Mouse (Mus musculus) retina, postnatal 1 day (tissue): ENCODE data around the gene Cdkn1a.
"Not testable (repeated sequence)": the region's sequence is repeated elsewhere in the genome, so short reads cannot be mapped to it uniquely, and the experiment has no call there.

Source experiments
- DNase-seq: peaks from one replicate; pipeline ENCODE4 v3.0.0-alpha.2; 2012

Cdkn1a gene

DNA sequence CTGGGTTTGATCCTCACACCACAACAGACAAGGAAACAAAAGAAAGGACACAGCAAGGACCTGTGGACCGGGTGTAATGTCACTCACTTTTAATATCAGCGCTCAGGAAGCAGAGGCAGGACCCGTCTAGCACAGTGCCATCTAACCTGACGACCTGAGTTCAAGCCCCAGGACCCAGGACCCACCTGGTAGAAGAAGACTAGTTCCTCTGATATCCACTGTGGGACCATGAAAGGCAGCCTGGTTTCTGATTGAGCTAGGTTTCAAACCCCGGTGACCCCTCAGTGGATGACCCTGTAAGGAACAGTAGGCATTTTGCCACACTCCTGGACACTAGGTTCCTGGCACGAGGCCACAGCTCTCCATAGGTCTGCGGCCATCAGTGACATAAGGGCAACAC is 6.1 kb upstream of the Cdkn1a start:
- DNase-seq: no peak

DNA sequence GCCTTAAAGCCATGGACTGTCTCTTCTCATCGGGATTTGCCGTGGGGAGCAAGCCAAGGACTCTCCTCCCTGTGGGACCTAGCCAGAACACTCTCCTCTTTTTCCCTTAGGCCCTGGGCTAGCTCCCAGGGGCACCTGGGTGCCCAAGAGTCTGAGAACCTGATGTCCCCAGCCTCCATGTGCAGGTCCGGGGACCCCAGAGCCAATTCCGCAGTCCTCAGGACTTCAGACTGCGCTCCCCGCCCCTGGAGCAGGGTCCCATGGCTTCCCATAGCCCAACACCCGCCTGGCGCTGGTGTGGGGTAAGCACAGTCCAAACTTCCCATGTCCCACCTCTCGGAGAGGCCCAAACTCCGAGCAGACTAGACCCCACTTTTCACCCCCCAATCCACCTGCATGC is 5.5 kb upstream of the Cdkn1a start:
- no peak for DNase-seq

DNA sequence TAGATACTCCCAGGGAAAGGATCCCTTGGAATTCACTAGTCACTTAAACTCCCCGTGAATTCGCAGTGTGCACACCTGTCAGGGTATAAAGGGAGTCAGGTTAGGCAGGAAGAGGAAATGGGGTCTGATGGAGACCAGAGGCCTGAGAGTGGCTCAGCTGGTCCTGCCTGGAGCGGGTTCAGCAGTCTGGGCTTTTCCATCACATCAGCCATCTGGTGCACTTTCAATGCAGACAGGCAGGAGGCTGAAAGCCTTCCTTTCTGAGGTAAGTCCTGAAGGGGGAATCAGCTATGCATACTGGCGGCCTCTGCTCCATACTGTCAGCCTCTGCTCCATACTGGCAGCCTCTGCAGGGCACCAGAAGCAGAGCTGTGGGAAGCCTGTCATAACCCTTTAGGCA is 3.9 kb upstream of the Cdkn1a start:
- no peak for DNase-seq

DNA sequence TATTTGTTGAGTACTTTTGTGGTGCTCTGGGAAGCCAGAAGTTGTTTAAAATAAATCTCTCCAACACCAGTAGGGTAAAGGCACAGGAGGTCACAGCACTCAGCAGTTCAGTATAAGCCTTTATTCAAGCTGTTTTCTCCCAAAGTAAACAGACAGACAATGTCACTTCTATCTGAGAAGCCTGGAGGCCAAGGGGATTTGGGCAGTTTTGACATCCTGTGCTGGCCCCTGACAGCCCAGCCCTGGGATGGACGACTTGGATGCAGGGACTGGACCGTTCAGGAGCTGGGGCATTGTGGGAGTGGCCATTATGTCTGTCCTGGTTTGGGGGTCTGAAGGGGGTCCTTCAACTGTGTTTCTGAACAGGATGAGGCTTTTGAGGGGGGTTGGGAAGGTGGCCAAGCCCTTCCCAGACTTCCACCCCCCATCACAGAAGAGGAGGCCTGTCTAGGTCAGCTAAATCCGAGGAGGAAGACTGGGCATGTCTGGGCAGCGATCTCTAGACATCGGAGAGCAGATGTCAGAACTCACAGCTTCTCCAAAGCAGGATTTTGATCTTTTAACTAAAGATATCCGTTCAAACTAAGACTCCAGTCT is 670 bp downstream of the Cdkn1a start:
- no peak for DNase-seq

DNA sequence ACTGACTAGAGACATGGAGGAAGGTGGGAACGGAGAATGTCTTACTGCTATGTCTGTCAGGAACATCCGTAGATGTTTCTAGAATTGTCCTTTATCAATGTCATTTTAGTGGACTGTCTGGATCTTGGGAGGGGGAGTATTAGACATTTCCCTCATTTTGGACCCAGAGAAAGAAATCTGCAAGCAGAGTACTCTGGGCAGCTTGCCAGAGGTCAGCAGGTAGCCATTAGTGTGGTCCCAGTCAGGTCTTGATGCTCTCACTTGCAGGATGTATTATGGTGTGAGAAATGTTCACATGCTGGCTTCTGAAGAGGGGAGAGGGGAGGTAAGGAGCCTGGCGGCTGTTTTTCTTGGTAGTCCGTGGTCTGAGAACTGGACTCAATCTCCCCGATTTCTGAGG is 1.7 kb downstream of the Cdkn1a start:
- DNase-seq: no peak

DNA sequence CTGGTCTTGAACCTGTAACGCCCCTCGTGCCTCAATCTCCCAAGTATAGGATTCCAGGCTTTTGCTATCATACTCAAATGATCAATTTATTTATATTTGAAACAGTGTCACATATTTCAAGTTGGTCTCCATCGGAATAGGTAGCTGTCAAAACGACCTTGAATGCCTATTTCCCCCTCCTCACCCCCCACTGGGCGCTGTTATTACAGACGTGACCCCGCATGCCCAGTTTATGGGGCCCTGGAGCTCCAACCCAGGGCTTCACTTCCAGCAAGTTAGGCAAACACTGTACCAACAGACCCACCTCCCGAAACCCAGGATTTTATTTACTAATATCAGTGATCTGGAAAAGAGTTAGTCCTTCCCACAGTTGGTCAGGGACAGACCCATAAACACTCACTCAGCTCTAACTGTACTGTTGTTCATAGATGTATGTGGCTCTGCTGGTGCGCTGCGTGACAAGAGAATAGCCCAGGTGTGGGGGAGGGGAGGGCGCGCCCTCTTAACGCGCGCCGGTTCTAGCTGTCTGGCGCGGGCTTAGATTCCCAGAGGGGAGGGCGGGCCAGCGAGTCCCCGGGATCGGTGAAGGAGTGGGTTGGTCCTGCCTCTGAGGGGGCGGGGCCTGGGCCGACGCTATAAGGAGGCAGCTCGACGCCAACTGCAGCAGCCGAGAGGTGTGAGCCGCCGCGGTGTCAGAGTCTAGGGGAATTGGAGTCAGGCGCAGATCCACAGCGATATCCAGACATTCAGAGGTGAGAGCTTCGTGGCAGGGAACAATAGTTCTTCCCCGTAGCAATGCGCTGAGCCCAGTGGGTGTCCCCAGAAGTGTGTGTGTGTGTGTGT is 2.6 kb downstream of the Cdkn1a start:
- DNase-seq: peak; percentile 93

DNA sequence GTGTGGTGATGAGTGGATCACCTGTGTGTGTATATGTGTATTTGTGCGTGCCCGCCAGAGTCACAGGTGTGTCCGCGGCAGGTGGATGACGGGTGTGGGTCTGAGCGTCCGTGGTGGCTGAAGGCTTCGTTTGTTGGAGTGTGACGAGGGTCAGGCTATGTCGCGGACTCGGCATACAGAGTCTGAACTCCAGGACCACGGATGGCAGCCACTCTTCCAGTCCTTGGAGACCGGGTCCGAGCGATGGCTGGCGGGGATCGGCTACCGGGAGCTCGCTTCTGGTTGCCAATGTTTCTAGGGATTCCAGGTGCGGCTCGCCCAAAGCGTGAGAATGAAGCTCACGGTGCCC is 3.2 kb downstream of the Cdkn1a start:
- no peak for DNase-seq

DNA sequence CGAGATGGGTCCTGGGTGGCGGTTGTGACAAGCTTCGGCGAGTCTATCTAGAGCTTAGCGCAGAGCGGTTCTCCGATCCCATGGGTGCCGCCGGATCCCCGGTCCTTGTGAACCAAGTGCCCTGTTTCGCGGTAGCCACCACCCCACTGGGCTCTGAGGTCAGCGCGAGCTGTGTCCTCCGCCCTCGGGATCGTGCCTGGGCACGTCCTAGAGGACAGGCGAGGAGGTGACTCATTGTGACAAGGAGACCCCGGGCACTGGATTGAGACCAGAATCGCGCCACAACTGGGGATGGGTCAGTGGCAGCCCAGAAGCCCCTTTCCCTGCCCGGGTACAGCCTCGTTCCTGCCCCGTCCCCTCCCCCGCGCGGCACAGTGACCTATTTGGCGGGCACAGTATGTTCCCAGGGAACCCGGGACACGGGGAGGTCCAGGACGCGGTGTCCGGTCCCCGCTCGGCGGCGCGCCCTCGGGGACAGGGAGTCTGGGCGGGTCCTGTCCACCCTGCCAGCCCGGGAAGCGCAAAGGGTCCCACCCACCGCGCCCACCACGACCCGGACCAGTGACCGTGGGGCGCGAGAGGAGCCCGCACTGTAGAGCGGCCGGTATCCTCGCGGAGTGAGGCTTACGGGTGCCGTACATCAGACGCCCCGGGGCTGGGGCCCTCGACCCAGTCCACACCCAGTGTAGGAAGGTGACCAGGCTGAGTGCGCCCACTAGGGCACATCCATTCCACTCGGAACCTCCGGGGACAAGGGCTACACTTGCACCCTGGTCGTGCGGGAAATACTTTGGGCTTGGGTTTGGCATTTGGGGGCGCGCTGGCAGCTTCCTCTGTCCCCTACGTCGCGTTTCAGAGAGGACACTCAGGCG is 3.8 kb downstream of the Cdkn1a start:
- peak; percentile 75 for DNase-seq

DNA sequence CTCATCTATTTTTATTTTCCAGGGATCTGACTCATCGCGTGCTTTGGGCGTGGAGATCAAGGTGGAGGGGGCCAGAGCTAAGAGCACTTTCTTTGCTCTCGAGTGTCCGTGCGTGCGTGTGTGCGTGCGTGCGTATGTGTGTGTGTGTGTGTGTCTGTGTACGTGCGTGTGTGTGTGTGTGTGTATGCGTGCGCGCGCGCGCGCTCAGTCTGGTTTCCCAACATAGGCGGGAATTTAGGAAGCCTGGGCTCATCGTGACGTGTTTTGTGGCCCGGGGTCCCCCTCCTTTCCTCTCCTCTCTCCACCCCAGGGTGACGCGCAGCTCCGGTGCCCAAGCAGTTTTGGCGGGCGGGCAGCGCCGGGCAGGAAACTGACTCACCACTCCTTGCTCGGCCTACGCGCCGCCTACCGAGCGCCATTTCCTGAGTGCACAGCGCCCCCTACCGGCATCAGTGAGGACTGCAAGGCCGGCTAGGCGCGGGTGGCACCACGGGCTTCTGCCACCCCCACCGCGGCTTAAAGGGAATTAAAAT is 4.5 kb downstream of the Cdkn1a start:
- DNase-seq: peak; percentile 96

DNA sequence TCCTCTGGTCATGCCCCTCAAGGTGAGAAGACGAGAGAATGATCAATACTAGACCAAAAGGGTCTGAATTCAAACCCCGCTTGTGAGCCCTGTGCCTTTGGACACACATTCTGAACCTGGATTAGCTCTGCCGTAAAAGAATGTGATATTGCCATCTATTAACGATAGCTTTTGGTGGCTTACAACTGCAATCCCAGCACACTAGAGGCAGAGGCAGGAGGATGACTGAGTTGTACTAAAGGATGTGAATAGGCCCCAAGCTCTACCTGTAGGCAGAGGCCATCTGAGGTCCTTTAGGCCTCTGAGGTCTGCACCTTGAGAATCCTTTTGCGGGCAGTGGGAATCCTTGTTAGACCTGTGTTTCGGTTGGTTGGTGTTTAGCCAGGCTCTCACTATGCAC is 5.5 kb downstream of the Cdkn1a start:
- no peak for DNase-seq

DNA sequence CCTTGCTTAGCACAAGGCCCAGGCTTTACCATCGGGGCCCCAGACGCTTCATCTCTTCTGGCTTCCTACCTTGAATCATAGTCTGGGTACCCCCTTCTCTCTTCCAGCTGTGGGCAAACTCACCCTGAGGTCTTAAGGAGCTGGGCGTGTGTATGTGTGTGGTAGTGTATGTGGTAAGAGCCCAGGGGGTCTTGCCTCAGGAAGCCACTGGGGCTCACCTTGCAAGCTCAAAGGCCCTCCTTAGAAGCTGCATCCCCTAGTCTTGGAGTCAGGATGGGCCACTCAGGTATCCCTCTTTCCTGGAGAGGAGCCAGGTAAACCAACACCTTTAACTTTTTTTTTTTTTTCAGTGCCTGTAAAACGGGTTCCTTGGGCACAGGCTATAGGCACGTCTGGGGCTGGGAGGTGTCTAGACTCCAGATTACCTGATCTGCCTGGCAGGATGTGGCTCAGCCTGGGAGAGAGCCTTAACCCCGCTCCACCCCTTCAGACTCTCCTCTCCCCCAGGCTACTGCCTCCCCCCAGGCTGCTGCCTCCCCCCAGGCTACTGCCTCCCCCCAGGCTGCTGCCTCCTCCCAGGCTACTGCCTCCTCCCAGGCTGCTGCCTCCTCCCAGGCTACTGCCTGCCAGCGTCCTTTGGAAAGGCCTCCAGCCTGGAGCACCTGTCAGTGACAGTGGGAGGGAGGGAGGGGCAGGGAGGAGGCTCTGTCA is 6.2 kb downstream of the Cdkn1a start:
- DNase-seq: no peak

DNA sequence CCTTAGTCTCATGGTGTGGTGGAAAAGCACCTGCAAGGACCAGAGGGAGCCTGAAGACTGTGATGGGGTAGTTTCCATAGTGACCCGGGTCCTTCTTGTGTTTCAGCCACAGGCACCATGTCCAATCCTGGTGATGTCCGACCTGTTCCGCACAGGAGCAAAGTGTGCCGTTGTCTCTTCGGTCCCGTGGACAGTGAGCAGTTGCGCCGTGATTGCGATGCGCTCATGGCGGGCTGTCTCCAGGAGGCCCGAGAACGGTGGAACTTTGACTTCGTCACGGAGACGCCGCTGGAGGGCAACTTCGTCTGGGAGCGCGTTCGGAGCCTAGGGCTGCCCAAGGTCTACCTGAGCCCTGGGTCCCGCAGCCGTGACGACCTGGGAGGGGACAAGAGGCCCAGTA is 7.5 kb downstream of the Cdkn1a start:
- DNase-seq: no peak

DNA sequence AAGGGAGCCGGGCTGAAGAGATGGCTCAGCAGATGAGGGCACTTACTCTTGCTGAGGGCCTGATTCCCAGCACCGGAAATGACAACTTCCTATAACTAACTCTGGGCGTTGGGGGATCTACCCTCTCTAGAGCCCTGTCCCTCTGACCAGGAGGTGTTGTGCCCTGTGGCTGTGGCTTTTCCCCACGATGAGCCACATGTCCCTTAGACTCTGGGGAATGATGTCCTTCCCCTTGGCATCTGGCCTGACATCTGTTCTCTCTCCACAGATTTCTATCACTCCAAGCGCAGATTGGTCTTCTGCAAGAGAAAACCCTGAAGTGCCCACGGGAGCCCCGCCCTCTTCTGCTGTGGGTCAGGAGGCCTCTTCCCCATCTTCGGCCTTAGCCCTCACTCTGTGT is 8.3 kb downstream of the Cdkn1a start:
- no peak for DNase-seq

DNA sequence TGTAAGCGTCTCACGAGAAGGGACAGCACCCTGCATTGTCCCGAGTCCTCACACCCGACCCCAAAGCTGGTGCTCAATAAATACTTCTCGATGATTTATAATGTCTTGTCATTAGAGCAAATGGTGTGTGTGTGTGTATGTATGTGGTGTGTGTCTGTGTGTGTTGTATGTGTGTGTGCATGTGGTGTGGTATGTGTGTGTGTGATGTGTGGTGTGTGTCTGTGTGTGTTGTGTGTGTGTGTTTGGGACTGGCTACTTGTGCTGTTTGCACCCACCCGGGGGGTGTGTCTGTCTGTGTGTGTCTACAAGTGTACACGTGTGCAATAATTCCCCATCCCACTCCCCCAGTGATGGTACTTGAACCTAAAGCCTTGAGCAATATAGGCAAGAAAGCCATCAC is 9.9 kb downstream of the Cdkn1a start:
- DNase-seq: no peak

DNA sequence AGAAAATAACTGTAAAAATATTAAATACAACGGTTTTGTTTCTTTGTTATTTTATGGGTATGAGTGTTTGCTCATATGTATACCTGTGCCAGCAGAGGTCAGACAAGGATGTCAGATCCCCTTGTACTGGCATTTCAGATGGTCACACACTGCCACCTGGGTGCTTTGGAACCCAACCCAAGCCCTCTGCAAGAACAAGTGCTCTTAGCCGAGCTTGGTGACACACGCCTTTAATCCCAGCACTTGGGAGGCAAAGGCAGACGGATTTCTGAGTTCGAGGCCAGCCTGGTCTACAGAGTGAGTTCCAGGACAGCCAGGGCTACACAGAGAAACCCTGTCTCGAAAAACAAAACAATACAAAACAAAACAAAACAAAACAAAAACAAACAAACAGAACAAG is 19.6 kb downstream of the Cdkn1a start:
- DNase-seq: not testable (repeated sequence)

DNA sequence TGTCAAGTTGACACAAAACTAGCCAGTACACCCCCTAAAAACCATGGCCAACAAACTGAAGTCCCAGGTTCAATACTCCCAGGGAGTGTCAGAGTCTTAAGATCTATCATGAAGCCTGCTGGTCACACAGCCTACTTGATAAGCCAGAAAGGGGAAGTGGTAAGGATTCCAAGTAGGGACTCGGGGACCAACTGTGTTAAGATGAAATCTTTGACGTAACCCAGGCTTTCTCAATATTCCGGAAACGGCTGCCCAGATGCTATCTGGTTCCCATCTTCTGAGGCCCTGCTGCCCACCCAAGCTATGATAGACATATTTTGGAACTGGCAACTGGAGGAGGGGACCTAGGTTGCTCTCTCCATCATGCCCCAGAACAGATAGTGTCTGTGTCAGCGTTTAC is 20.6 kb downstream of the Cdkn1a start:
- no peak for DNase-seq

DNA sequence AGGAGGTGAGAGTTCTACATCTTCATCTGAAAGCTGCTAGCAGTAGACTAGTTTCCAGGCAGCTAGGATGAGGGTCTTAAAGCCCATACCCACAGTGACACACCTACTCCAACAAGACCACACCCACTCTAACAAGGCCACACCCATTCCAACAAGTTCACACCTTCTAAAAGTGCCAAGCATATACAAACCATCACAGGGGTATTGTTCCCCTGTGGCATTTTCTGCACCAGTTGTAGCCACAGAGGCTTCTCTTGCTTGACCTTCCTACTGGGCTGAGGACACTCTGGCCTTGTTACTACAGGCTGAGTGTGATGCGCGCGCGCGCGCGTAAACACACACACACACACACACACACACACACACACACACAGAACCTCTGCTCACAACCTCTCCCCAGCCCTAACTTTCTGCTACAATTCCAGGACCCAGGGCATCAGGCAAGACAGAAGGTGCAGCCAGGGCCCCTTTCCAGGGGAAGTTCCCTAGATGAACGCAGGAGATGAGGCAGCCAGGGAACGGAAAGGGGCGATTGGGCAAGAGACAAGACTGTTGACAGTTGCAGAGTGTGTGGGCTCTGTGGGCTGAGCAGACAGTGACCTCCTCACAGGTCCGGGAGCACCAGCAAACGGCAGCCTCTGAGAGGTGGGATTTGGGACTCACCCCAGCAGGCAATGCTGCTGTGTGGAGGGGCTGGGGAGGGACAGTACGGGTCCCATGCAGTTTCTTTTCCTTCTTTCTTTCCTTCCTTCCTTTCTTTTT is 23.0 kb downstream of the Cdkn1a start, which contains the start of gene Rab44:
TSS of gene Rab44 (plus strand) at position 555 of the 762 bp plus-strand sequence.
- DNase-seq: no peak

DNA sequence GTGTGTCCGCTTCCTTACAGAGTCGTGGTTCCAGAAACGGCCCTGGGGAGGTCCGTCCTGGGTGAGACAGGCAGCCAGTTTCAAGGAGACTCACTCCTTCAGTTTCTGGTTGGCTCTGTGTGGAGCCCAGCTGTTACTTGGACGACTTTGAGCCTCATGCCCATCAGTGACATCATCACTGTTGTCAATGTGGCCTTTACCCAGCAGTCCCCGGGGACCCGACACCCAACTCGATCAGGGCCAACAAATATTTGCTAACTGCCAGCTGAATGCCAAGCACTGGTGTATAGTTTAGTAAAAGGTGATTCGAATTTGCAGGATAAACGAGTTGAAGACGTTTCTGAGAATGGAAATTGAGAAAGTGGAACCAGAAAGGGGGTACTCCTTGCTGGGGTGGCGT is 25.2 kb downstream of the Cdkn1a start:
- DNase-seq: no peak

DNA sequence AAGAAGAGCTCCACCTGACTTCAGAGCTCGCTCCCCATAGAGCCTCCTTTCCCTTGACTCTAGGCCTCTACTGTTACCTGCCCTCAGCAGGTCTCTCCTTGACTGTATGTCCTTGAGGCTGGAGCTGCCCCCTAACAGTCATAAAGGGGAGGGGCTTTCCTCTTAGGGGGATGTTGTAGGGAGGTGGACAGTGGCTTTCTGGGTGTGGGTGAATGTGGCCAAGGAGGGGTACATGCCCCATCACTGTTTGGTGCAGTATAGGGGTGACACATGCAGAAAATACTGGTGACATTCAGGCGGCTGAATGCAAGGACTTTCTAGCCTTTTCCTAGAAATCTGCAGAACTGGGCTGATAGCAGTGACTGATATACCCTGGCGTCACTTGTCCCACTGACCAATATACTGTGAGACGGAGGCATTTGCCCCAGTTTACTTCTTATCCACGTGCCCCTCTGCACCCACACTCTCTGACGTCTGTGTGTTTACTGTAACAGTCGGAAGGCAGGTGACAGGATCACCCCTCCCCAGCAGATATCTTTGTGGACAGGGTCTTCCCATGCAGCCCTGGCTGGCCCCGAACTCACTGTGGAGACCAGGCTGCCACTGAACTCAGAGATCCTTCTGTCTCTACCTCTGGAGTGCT is 26.4 kb downstream of the Cdkn1a start:
- no peak for DNase-seq

DNA sequence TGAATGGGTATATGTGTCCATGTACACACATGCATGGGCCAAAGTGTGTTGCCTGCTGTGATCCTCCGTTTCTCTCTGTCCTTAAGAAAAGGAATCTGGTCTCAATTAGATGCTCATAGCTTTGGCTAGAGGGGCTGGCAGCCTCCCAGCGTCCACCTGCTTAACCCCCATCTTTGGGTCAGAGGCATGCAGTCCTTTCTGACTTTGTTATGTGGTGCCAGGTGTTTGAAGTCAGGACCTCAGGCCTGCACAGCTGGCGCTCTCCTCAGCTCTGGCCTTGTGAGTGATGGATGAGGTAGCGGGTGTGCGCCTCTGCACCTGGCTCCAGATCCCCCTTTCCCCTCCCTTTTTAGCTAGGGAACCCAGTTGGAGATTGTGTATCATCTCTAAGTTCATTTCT is 27.3 kb downstream of the Cdkn1a start:
- no peak for DNase-seq

DNA sequence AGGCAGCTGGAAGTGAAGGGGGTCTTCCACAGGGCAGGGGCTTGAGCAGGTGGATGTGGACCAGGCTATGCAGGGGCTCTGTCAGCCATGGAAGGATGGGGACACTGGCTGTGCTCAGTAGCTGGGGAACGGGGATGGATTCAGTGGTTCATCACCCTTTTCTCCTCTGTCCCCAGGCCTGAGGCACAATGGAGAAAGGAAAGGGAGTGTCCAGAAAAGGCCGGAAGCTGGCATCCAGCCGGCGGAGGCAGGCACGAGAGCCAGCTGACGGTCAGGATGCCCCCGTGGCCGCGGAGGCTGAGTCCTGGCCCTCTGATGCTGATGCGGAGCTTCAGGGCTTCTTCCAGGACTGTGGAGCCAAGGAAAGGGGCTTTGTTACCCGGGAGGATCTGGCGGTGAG is 29.9 kb downstream of the Cdkn1a start:
- DNase-seq: no peak

DNA sequence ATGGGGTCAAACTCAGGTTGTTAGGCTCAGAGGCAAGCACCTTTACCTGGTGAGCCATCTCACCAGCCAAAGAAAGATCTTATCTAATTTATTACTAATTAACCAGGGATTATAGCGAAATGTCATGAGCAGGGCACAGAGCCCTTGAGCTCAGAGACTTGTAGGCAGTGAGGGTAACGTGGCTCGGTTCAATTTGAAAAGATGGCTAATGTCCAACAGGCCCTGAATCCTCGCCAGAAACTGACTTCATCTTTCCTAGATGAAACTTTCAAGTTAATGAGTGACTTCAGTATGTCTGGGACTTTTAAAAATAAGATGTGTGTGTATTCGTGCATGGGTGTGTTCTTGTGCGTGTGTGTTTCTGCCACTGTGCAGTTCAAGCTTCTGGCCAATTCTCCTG is 32.0 kb downstream of the Cdkn1a start:
- no peak for DNase-seq
